Mouse (Mus musculus) hindlimb bud, embryonic 11.5 days (tissue): Measurements from ENCODE around the gene Btbd8.

Experiments
- DNase-seq: peaks from one replicate; pipeline ENCODE4 v3.0.0-alpha.2; 2012; ENCODE audit warnings: low read depth, low spot score; ENCODE audit errors: extremely low spot score

Btbd8 gene

GRCm38 (mm10) chr5:107449620-107450019 is 11.8 kb downstream of the Btbd8 start:
- DNase-seq: no peak

- DNase-seq: no peak
These were observed 12.5 kb downstream of the Btbd8 start for GRCm38 (mm10) chr5:107450299-107450698.

GRCm38 (mm10) chr5:107462147-107463076 is 24.6 kb downstream of the Btbd8 start:
- no peak for DNase-seq

GRCm38 (mm10) chr5:107466501-107466900 is 28.7 kb downstream of the Btbd8 start:
- no peak for DNase-seq

- no peak for DNase-seq
These were observed 29.3 kb downstream of the Btbd8 start for GRCm38 (mm10) chr5:107467098-107467497.

- no peak for DNase-seq
These were observed 33.0 kb downstream of the Btbd8 start for GRCm38 (mm10) chr5:107470600-107471329.

GRCm38 (mm10) chr5:107480194-107480593 is 42.4 kb downstream of the Btbd8 start:
- no peak for DNase-seq

- DNase-seq: no peak
These were observed 51.2 kb downstream of the Btbd8 start for GRCm38 (mm10) chr5:107488996-107489395.

GRCm38 (mm10) chr5:107491036-107491435 is 53.2 kb downstream of the Btbd8 start:
- no peak for DNase-seq

- DNase-seq: no peak
These were observed 54.7 kb downstream of the Btbd8 start for GRCm38 (mm10) chr5:107492471-107492870.

- no peak for DNase-seq
These were observed 57.0 kb downstream of the Btbd8 start for GRCm38 (mm10) chr5:107494759-107495158.

GRCm38 (mm10) chr5:107496047-107496446 is 58.2 kb downstream of the Btbd8 start:
- no peak for DNase-seq

- no peak for DNase-seq
These were observed 60.0 kb downstream of the Btbd8 start for GRCm38 (mm10) chr5:107497519-107498501.

- DNase-seq: no peak
These were observed 61.1 kb downstream of the Btbd8 start for GRCm38 (mm10) chr5:107498806-107499310.

- DNase-seq: no peak
These were observed 62.2 kb downstream of the Btbd8 start for GRCm38 (mm10) chr5:107499891-107500535.

- no peak for DNase-seq
These were observed 62.9 kb downstream of the Btbd8 start for GRCm38 (mm10) chr5:107500741-107501140.

- DNase-seq: no peak
These were observed 69.5 kb downstream of the Btbd8 start, which contains the start of gene Gm42669 for GRCm38 (mm10) chr5:107507321-107507720. TSS of gene Gm42669 (plus strand) at chr5:107507621.

- no peak for DNase-seq
These were observed 72.7 kb downstream of the Btbd8 start for GRCm38 (mm10) chr5:107510503-107510902.

- DNase-seq: no peak
These were observed 73.5 kb downstream of the Btbd8 start for GRCm38 (mm10) chr5:107511326-107511725.

- DNase-seq: no peak
These were observed 75.8 kb downstream of the Btbd8 start for GRCm38 (mm10) chr5:107513583-107513982.
